Mouse (Mus musculus) forebrain, embryonic 15.5 days (tissue): Measurements from ENCODE around the gene Dpp8. TPM values are rescaled to one million over a fixed set of nuclear protein-coding genes. Genes with fewer than 3 reads are reported as not detected.

Source experiments
- ATAC-seq: fragments of 200-750 bp; cut with Nextera tagmentation; replicated peaks from 2 replicates; pipeline ENCODE4 v1.8.0; 2017; ENCODE audit warnings: mild to moderate bottlenecking, moderate TSS enrichment, moderate library complexity
- H3K27ac ChIP-seq: fragments of 300-500 bp; sonication (generic); replicated peaks from 2 replicates; pipeline ENCODE4 v1.5.1; 2015; ENCODE audit warnings: mild to moderate bottlenecking, inconsistent platforms
- H3K27me3 ChIP-seq: fragments of 300-500 bp; sonication (generic); 2 replicates; pipeline ENCODE4 v1.6.1; 2015; ENCODE audit warnings: inconsistent platforms
- H3K36me3 ChIP-seq: fragments of 300-500 bp; sonication (generic); 2 replicates; pipeline ENCODE4 v1.6.1; 2015; ENCODE audit warnings: mild to moderate bottlenecking, inconsistent platforms
- H3K4me1 ChIP-seq: fragments of 300-500 bp; sonication (generic); 2 replicates; pipeline ENCODE4 v1.6.1; 2015; ENCODE audit warnings: inconsistent platforms
- H3K4me2 ChIP-seq: fragments of 300-500 bp; sonication (generic); replicated peaks from 2 replicates; pipeline ENCODE4 v1.6.1; 2015; ENCODE audit warnings: mild to moderate bottlenecking, inconsistent platforms
- H3K4me3 ChIP-seq: fragments of 300-500 bp; sonication (generic); 2 replicates; pipeline ENCODE4 v1.5.1; 2015; ENCODE audit warnings: mild to moderate bottlenecking, inconsistent platforms
- H3K9ac ChIP-seq: fragments of 300-500 bp; sonication (generic); replicated peaks from 2 replicates; pipeline ENCODE4 v1.6.1; 2015; ENCODE audit warnings: mild to moderate bottlenecking, inconsistent platforms
- H3K9me3 ChIP-seq: fragments of 300-500 bp; sonication (generic); 2 replicates; pipeline ENCODE4 v1.6.1; 2016; ENCODE audit warnings: inconsistent platforms
- WGBS: fragments of 180-500 bp; shearing (Covaris S2); methylation state at CpG from one replicate; pipeline ENCODE4 v1.1.7; 2015; ENCODE audit warnings: mixed read lengths; 5-methylcytosine and 5-hydroxymethylcytosine counted together
- polyA plus RNA-seq: library from polyadenylated mRNA; unstranded; fragments of >200 nt; fragmentation: Nextera tagmentation; extraction: Ambion mirVana; gene quantifications from 2 replicates; pipeline ENCODE4 v1.2.1, GENCODE M21; 2015

The Dpp8 gene
- polyA plus RNA-seq, 1 experiment from 2014 or later: 44.5 TPM

DNA sequence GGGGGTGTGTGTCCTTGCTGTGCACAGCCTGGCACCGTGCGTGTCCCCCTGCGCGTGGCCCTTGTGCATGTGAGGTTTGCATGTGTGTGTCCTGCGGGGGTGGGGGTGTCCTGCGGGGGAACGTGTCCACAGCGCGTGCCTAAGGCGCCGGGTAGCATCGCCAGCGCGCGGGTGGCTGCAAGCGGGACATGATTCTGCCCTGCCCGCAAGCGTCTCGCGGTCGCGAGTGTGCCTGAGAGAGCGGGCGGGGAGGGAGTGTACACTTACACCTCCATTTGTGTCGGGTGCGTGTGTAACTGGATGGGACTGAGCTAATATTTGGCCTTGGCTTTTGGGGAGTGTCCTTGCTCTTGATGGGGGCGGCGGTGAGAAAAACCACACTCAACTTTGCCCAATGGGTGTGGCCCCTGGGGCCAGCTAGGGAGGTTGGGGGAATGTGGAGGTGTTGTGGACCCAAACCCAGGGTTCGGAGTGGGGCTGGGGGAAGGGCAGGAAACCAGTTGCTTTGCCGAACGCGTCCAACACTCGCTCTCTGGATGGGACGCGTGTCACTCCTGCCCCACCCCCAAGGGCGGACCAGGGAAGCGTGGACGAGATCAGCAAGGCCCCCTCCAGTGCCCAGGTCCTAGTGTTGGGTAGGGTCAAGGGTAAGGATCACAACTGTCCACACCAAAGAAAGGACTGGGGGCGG, 69.6 kb downstream of the Dpp8 start:
- H3K9me3 ChIP-seq: peaks cover 7% of the 10 kb centered on the region; the same call in 1 of the 2 replicates
- whole genome bisulfite sequencing: under 1% methylated on average over 39 of the region's 39 CpGs
- peak overlapping the region; percentile 95 for H3K4me3 ChIP-seq
- H3K4me2 ChIP-seq: peak overlapping the region; percentile 95
- peak; percentile 66 for ATAC-seq
- peaks cover 28% of the 10 kb centered on the region for H3K4me1 ChIP-seq
- H3K9ac ChIP-seq: peak overlapping the region; percentile 85
- H3K27me3 ChIP-seq: no peaks in the 10 kb centered on the region
- H3K36me3 ChIP-seq: no peaks in the 10 kb centered on the region
- H3K27ac ChIP-seq: peak overlapping the region; percentile 80

DNA sequence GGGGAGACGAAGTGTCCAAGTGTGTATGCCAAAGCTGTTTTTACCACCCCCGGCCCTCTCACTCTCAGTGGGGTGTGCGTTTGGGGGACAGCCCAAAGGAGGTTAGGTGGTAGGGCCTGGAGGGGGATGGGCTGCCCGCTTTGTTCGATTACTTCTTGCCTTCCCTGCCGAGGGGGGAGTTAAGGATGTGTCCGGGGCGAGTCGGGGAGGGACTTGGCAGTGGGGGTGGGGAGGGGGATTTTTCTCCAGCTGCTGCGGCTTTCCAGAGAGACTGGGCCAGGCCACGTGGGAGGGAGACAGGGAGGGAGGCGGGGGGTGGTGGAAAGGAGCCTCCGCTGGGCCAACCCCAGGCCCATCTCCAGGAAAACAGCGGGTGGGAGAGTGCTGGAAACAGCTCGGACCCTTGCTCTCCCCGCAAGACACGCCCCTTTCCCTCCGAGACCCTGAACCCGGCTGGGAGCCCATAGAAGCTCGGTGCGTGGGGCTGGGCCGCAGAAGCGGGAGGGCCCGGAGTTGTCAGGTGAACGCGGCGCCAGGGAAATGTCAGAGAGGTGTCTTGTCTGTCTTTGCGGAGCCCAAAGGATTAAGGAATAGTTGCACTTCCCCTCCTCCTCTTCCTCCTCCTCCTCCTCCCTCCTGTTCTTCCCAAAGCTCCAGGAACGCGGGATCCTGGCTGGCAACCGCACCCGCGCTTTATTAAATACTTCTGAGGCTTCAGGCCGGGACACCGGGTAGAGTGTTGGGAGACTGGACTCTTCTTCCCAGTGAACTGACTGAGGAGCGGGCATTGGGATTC, 70.4 kb downstream of the Dpp8 start:
- peak overlapping the region; percentile 80 for H3K27ac ChIP-seq
- H3K27me3 ChIP-seq: no peaks in the 10 kb centered on the region
- peaks cover 7% of the 10 kb centered on the region; the same call in 1 of the 2 replicates for H3K9me3 ChIP-seq
- under 1% methylated on average over 36 of the region's 36 CpGs for WGBS
- H3K9ac ChIP-seq: peak overlapping the region; percentile 85
- H3K4me3 ChIP-seq: peak overlapping the region; percentile 95
- peak; percentile 67 for ATAC-seq
- no peaks in the 10 kb centered on the region for H3K36me3 ChIP-seq
- H3K4me2 ChIP-seq: peak overlapping the region; percentile 95
- peaks cover 28% of the 10 kb centered on the region for H3K4me1 ChIP-seq

DNA sequence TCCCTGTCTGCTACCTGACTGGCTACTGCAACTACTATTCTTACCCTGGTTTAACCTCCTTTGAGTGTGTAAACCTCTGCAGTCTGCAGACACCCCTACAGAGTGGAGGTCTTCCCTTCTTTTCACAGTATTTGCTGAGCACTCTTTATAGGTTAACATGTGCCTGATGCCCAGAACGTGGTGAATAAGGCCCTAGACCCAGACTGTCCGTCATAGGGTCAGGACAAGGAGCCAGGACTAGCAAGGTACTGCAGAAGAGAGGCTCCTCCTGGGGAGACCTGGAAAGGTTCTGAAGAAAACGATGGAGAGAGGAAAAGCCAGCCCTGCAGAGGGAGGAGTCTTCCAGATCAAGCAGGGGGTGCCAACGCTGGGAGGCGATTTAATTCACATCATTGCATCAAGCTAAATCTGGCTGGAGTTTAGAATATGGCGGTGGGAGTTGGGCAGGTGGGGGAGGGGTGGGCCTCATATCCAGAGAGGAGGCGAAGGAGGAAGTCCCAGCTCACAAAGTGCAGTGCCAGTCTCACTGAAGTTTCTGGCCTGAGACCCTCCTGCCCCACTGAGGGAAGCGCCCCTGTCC, 71.0 kb downstream of the Dpp8 start:
- H3K4me3 ChIP-seq: peak overlapping the region; percentile 95
- peak overlapping the region; percentile 80 for H3K27ac ChIP-seq
- ATAC-seq: no peak
- H3K36me3 ChIP-seq: no peaks in the 10 kb centered on the region
- WGBS: 19% methylated on average over 8 of the region's 8 CpGs
- peak overlapping the region; percentile 95 for H3K4me2 ChIP-seq
- peaks cover 28% of the 10 kb centered on the region for H3K4me1 ChIP-seq
- no peaks in the 10 kb centered on the region for H3K27me3 ChIP-seq
- H3K9me3 ChIP-seq: peaks cover 7% of the 10 kb centered on the region; the same call in 1 of the 2 replicates
- H3K9ac ChIP-seq: peak overlapping the region; percentile 85; the same call in 1 of the 2 replicates

DNA sequence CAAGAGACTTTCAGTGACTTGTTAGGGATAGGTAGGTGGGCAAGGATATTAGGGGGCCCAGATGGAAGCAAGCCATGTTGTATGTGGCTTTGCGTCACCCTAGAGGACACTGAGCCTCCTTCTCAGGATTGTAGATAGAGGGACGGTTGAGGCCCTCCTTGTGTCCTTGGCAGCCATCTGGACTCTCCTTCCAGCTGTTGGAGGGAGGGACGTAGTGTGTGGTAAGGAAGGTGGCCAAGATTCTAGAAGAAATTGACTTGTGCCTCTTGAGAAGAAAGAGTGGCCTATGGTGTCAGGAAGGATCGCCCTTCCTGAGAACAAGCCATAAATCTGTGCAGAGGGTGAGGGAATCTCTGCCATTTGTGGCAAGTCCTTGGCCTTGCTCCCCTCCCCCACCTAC, 74.6 kb downstream of the Dpp8 start:
- no peak for ATAC-seq
- no peaks in the 10 kb centered on the region for H3K9me3 ChIP-seq
- H3K27ac ChIP-seq: no peak overlapping the region
- peaks cover 46% of the 10 kb centered on the region for H3K4me1 ChIP-seq
- H3K9ac ChIP-seq: no peak overlapping the region
- H3K27me3 ChIP-seq: no peaks in the 10 kb centered on the region
- WGBS: 96% methylated on average over 4 of the region's 4 CpGs
- no peak overlapping the region for H3K4me2 ChIP-seq
- no peaks in the 10 kb centered on the region for H3K36me3 ChIP-seq
- H3K4me3 ChIP-seq: no peak overlapping the region

DNA sequence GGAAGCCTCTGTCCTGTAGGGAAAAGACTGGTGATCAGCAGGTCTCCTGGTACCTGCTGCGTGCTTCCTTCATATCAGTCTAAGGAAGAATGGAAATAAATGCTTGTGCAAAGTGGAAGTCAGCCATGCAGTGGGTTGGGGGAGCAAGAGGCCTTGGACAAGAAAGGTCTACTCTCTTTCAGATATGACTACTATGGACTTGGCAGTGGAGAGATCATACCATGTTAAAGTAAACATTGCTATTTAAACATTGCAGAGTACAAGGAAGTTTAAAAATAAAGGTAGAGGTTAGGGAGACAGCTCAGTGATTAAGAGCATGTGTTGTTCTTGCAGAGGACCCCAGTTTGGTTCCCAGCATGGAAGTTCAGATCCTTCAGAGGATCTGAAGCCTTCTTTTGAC, 75.7 kb downstream of the Dpp8 start:
- no peak for ATAC-seq
- WGBS: 83% methylated on average over 1 of the region's 1 CpGs
- H3K27ac ChIP-seq: no peak overlapping the region

DNA sequence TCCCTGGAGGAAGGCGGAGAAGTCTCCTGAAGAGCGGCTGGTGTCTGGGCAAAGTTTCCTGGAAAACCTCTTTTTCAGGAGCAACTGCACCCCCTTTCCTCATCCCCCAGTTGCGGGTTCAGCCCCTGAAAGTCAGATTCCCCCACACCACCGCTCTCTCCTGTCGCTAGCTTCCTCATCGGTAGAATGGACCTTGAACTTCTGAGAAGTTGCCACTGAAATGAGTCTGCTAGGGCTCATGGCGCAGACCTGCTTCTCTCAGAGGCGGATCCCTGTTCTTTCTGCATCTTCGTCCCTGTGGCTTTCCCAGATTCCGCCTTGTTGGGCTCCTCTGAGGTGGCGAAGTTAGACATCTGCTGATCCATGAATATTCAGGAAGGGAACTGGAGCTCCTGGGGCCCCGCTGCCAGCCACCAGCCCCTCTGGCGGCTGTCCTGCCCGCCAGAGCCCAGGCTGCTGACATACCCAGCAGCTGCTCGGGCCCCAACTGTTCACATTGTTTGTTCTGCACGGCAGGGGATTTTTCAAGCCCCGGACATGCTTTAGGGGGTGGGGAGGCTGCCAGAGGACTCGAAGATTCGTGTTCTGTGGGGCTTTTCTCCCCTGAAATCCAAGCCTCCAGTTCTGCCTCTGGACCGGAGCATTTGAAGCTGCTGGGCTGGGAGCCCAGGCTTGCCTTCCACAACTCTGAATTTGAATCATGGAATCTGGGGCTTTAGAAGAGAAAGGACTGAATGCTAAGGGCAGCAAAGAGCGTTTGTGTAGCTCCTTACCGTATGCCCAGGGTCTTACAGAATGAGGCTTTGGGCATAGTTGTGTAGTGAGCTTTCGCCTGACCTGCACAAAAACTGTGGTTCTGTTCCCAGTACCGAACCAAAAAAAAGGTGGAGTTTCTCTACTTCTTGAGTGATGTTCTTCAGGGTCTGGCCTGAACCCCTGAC, 77.2 kb downstream of the Dpp8 start:
- H3K4me2 ChIP-seq: peak overlapping the region; percentile 37
- H3K9ac ChIP-seq: peak overlapping the region; percentile 21; the same call in 1 of the 2 replicates
- 5% methylated on average over 24 of the region's 24 CpGs for WGBS
- no peaks in the 10 kb centered on the region for H3K27me3 ChIP-seq
- H3K27ac ChIP-seq: peak overlapping the region; percentile 94
- peaks cover 25% of the 10 kb centered on the region for H3K4me1 ChIP-seq
- H3K36me3 ChIP-seq: 0 out of 2 replicates have a peak, but pooled peaks cover under 1% of the 10 kb centered on the region
- ATAC-seq: peak; percentile 89
- H3K9me3 ChIP-seq: no peaks in the 10 kb centered on the region
- peak overlapping the region; percentile 21 for H3K4me3 ChIP-seq

More for the DNA sequence above, 75.7 kb downstream of the Dpp8 start:
- Histone ChIP-seq H3K4me3 (no peak overlapping the region), H3K4me1 (peaks cover 37% of the 10 kb centered on the region), H3K9ac (no peak overlapping the region), H3K36me3 (no peaks in the 10 kb centered on the region), H3K27me3 (no peaks in the 10 kb centered on the region), H3K9me3 (no peaks in the 10 kb centered on the region), H3K4me2 (no peak overlapping the region)

DNA sequence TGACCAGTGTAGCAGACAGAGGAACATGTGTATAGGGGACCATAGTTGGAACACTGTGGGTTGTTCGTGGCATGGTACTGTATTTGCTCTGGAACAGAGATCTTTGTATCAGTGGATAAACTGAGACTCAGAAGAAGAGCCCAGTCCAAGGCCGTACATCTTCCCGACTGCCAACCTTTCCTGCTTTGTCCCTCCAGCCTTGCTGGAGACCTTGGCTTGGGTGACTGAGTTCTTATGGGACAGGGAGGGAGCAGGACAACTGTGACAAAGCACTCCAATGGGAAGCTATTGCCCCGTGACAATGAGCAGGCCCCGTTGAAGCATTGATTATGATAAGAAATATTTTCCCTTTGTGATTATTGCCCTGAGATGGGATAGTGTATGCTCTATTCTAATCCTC, 79.5 kb downstream of the Dpp8 start:
- Histone ChIP-seq H3K9me3 (no peaks in the 10 kb centered on the region), H3K27ac (no peak overlapping the region), H3K4me2 (no peak overlapping the region), H3K36me3 (peaks cover 14% of the 10 kb centered on the region; the same call in 1 of the 2 replicates), H3K4me1 (peaks cover 25% of the 10 kb centered on the region), H3K9ac (no peak overlapping the region), H3K4me3 (no peak overlapping the region), H3K27me3 (no peaks in the 10 kb centered on the region)
- ATAC-seq: no peak
- WGBS: 90% methylated on average over 5 of the region's 5 CpGs

DNA sequence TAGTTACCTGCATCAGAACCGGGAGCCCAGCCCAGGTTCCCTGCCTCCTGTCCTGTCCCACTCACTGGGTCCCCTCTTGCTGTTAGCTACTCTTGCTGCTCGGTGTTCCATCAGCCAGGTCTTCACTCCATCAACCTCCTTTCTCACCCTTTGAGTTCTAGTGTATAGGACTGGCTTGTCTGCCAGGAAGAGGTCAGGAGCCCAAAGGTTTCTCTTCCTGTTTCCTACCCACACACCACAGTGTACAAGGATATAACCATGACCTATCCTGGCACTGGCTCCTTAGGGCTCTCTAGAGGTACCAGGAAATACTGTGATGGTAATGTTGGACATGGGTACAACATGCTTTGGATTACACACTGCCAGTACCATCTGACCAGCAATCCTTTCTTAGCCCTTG, 81.5 kb downstream of the Dpp8 start:
- no peak overlapping the region for H3K9ac ChIP-seq
- WGBS: 95% methylated on average over 2 of the region's 2 CpGs
- peaks cover 18% of the 10 kb centered on the region; the same call in 1 of the 2 replicates for H3K36me3 ChIP-seq
- ATAC-seq: no peak
- H3K9me3 ChIP-seq: no peaks in the 10 kb centered on the region
- peaks cover 22% of the 10 kb centered on the region for H3K4me1 ChIP-seq
- no peak overlapping the region for H3K27ac ChIP-seq
- no peak overlapping the region for H3K4me2 ChIP-seq
- H3K4me3 ChIP-seq: no peak overlapping the region
- H3K27me3 ChIP-seq: no peaks in the 10 kb centered on the region

DNA sequence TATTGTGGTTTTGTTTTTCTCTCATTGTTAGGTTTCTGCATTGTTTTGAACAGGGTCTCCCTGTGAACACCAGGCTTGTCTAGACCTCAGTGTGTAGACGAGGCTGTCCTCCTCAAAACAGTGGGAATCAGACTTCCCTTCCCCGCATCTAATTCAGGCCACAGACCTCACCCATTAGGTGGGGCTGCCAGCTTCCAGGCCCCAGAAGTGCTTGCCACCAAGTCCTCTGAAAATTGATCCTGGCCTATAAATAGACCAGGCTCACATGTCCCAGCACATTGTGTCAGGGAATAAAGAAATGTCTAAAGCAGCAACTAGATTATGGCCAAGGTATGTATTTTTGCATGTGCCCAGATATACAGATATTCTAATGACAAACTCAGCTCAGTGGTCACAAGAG, 83.7 kb downstream of the Dpp8 start:
- Histone ChIP-seq H3K27me3 (no peaks in the 10 kb centered on the region), H3K27ac (no peak overlapping the region), H3K9me3 (no peaks in the 10 kb centered on the region), H3K36me3 (peaks cover 20% of the 10 kb centered on the region; the same call in 1 of the 2 replicates), H3K4me1 (peaks cover 1% of the 10 kb centered on the region; the same call in 1 of the 2 replicates), H3K4me2 (no peak overlapping the region), H3K4me3 (no peak overlapping the region), H3K9ac (no peak overlapping the region)
- no peak for ATAC-seq
- WGBS: 68% methylated on average over 2 of the region's 2 CpGs

DNA sequence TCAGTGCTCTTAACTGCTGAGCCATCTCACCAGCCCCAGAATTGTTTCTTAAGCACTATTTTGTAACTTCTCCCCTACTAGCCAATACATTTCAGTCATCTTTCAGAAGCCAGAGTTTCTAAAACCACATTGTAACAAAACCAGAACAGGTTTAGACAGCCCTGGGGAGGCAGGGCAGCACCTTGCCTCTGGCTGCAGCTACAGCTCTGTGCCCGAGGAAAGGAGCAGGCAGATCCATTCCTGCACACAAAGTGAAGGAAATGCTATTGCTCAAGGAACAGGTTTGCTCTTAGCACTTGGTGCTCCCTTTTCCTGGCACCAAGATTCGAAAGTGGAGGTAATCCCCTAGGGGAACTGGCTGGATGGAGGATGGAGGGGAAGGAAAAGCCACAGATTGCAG, 85.3 kb downstream of the Dpp8 start:
- no peak overlapping the region for H3K4me3 ChIP-seq
- no peak for ATAC-seq
- H3K27ac ChIP-seq: no peak overlapping the region
- no peaks in the 10 kb centered on the region for H3K9me3 ChIP-seq
- H3K27me3 ChIP-seq: no peaks in the 10 kb centered on the region
- no peak overlapping the region for H3K4me2 ChIP-seq
- WGBS: 71% methylated on average over 2 of the region's 2 CpGs
- H3K36me3 ChIP-seq: peaks cover 20% of the 10 kb centered on the region; the same call in 1 of the 2 replicates
- no peak overlapping the region for H3K9ac ChIP-seq
- H3K4me1 ChIP-seq: peaks cover 2% of the 10 kb centered on the region; the same call in 1 of the 2 replicates

DNA sequence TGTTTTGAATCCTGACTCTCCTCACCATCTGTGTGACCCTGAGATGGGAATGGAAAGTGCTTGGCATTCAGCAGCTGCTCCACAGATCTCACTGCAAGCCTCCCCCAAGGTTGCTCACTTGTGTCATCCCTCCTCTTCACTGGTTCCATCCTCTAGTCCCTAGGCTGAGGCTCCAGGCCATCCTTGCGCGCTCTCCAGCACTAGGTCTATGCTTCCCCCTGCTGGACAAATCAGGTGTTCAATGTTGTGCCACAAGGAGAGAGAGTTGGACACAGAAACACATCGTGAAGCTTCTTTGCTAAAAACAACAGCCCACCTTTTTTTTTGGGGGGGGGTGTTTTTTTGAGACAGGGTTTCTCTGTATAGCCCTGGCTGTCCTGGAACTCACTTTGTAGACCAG, 88.7 kb downstream of the Dpp8 start:
- H3K4me1 ChIP-seq: peaks cover 12% of the 10 kb centered on the region
- H3K9me3 ChIP-seq: no peaks in the 10 kb centered on the region
- H3K9ac ChIP-seq: no peak overlapping the region
- ATAC-seq: peak; percentile 76
- H3K27me3 ChIP-seq: no peaks in the 10 kb centered on the region
- H3K4me2 ChIP-seq: no peak overlapping the region
- no peak overlapping the region for H3K27ac ChIP-seq
- peaks cover 12% of the 10 kb centered on the region; the same call in 1 of the 2 replicates for H3K36me3 ChIP-seq
- 4% methylated on average over 3 of the region's 3 CpGs for WGBS
- no peak overlapping the region for H3K4me3 ChIP-seq
